Mouse (Mus musculus) heart, embryonic 11.5 days (tissue): Measurements from ENCODE around the gene Prune2. TPM values are rescaled to one million over a fixed set of nuclear protein-coding genes. Genes with fewer than 3 reads are reported as not detected.
A peak's percentile ranks its signal among the peaks of the same experiment; 100 is the strongest.
"Not testable (repeated sequence)": the region's sequence is repeated elsewhere in the genome, so short reads cannot be mapped to it uniquely, and the experiment has no call there.

Experiments
- ATAC-seq: fragments of 200-750 bp; cut with Nextera tagmentation; replicated peaks from 2 replicates; pipeline ENCODE4 v1.8.0; 2017; ENCODE audit warnings: moderate library complexity; ENCODE audit not compliant: insufficient number of reproducible peaks, low FRiP score, low TSS enrichment
- H3K27ac ChIP-seq: fragments of 300-500 bp; sonication (generic); 2 replicates; pipeline ENCODE4 v1.5.1; 2014; ENCODE audit warnings: mild to moderate bottlenecking, low read depth, low read length
- H3K27me3 ChIP-seq: fragments of 300-500 bp; sonication (generic); 2 replicates; pipeline ENCODE4 v1.6.1; 2014; ENCODE audit warnings: mild to moderate bottlenecking, low read length, mixed read lengths; ENCODE audit not compliant: control insufficient read depth, insufficient read depth
- H3K36me3 ChIP-seq: fragments of 300-500 bp; sonication (generic); 2 replicates; pipeline ENCODE4 v1.6.1; 2014; ENCODE audit warnings: mild to moderate bottlenecking, low read length, moderate library complexity, mixed read lengths; ENCODE audit not compliant: control insufficient read depth, insufficient read depth
- H3K4me1 ChIP-seq: fragments of 300-500 bp; sonication (generic); 2 replicates; pipeline ENCODE4 v1.6.1; 2014; ENCODE audit warnings: low read length; ENCODE audit not compliant: control insufficient read depth, insufficient read depth
- H3K4me2 ChIP-seq: fragments of 300-500 bp; sonication (generic); 2 replicates; pipeline ENCODE4 v1.6.1; 2014; ENCODE audit warnings: mild to moderate bottlenecking, moderate library complexity
- H3K4me3 ChIP-seq: fragments of 300-500 bp; sonication (generic); 2 replicates; pipeline ENCODE4 v1.5.1; 2014; ENCODE audit warnings: low read depth, low read length
- H3K9ac ChIP-seq: fragments of 300-500 bp; sonication (generic); 2 replicates; pipeline ENCODE4 v1.6.1; 2014; ENCODE audit warnings: mild to moderate bottlenecking, low read depth, low read length, moderate library complexity
- H3K9me3 ChIP-seq: fragments of 300-500 bp; sonication (generic); replicated peaks from 2 replicates; pipeline ENCODE4 v1.6.1; 2016; ENCODE audit warnings: low read length; ENCODE audit not compliant: control insufficient read depth
- WGBS: fragments of 180-500 bp; shearing (Covaris S2); extraction: QIAGEN DNeasy Blood & Tissue Kit; methylation state at CpG from one replicate; pipeline ENCODE4 v1.1.7; 2014; ENCODE audit not compliant: insufficient replicate concordance; 5-methylcytosine and 5-hydroxymethylcytosine counted together
- polyA plus RNA-seq: library from polyadenylated mRNA; unstranded; fragments of >200 nt; fragmentation: Nextera tagmentation; extraction: Ambion mirVana; gene quantifications from 2 replicates; pipeline ENCODE4 v1.2.1, GENCODE M21; 2014

The Prune2 gene
- polyA plus RNA-seq, 1 experiment from 2014 or later = 9.8 TPM

DNA sequence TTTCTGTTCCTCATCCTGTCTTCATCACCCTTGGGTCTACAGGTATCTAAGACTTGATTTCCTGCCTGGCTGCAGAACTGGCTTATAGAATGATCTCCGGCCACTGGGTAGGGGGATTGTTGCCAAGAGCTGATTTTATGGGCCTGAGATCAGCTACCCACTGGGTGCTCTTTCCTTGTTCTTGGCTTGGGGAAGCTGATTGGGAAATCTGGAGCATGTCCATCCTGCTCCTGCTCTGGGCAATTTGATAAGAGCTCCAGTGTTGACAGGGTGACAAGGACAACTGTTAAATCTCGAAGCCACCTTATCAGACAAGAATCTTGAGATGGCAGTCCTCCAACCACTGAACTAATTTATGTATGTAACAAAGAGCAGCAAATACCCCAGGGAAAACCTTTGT, 203.8 kb downstream of the Prune2 start:
- WGBS = 28% methylated on average over 2 of the region's 2 CpGs
- Histone ChIP-seq H3K4me1 (peaks cover 5% of the 10 kb centered on the region), H3K27ac (no peak overlapping the region), H3K36me3 (no peaks in the 10 kb centered on the region), H3K27me3 (no peaks in the 10 kb centered on the region), H3K4me2 (no peak overlapping the region), H3K4me3 (no peak overlapping the region), H3K9ac (no peak overlapping the region), H3K9me3 (no peaks in the 10 kb centered on the region)
- no peak for ATAC-seq

GRCm38 (mm10) chr19:17160231-17160630, 204.3 kb downstream of the Prune2 start:
- H3K4me3 ChIP-seq = no peak overlapping the region
- H3K4me2 ChIP-seq = no peak overlapping the region
- WGBS = 69% methylated on average over 2 of the region's 2 CpGs
- H3K27ac ChIP-seq = no peak overlapping the region
- no peak for ATAC-seq
- H3K36me3 ChIP-seq = no peaks in the 10 kb centered on the region
- peaks cover 5% of the 10 kb centered on the region for H3K4me1 ChIP-seq
- no peaks in the 10 kb centered on the region for H3K27me3 ChIP-seq
- H3K9me3 ChIP-seq = no peaks in the 10 kb centered on the region
- H3K9ac ChIP-seq = no peak overlapping the region

DNA sequence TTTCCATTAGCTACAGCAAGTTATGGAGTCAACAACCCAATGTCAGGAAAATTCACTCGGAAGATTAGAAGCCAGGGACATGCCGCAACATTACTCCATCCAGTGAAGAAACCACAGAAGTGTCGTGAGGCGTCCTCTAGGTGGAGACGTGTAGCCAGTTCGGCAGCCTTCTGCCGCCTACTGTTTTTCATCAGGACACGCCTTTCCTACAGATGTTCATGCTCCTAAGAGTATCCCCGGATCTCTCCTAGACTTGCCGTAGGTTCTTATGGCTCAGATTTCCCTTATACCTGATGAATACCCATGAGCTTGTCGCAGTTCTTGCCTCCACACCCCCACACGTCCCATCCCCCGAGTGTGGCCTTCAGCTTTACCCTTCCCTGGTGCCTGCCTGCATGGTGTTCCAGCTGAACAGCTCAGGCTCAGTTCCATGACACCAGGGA, 207.6 kb downstream of the Prune2 start:
- Histone ChIP-seq H3K9ac (no peak overlapping the region), H3K36me3 (no peaks in the 10 kb centered on the region), H3K4me2 (peak overlapping the region; percentile 34), H3K4me1 (peaks cover 5% of the 10 kb centered on the region), H3K4me3 (0 out of 2 replicates have a peak overlapping the region, but pooled peaks have one; percentile 1), H3K27me3 (no peaks in the 10 kb centered on the region), H3K9me3 (no peaks in the 10 kb centered on the region), H3K27ac (no peak overlapping the region)
- ATAC-seq = 0 out of 2 replicates have a peak, but pooled peaks have one; percentile 26
- 10% methylated on average over 13 of the region's 13 CpGs for WGBS

GRCm38 (mm10) chr19:17166288-17166687, 210.4 kb downstream of the Prune2 start:
- H3K4me1 ChIP-seq = no peaks in the 10 kb centered on the region
- no peaks in the 10 kb centered on the region for H3K36me3 ChIP-seq
- no peaks in the 10 kb centered on the region for H3K9me3 ChIP-seq
- H3K4me2 ChIP-seq = no peak overlapping the region
- H3K4me3 ChIP-seq = no peak overlapping the region
- no peaks in the 10 kb centered on the region for H3K27me3 ChIP-seq
- ATAC-seq = no peak
- H3K9ac ChIP-seq = no peak overlapping the region
- 69% methylated on average over 7 of the region's 7 CpGs for WGBS
- H3K27ac ChIP-seq = no peak overlapping the region

GRCm38 (mm10) chr19:17168186-17168585, 212.3 kb downstream of the Prune2 start:
- H3K9me3 ChIP-seq = no peaks in the 10 kb centered on the region
- no peak overlapping the region for H3K9ac ChIP-seq
- no peak for ATAC-seq
- no peaks in the 10 kb centered on the region for H3K36me3 ChIP-seq
- WGBS = 80% methylated on average over 9 of the region's 9 CpGs
- no peaks in the 10 kb centered on the region for H3K27me3 ChIP-seq
- no peak overlapping the region for H3K27ac ChIP-seq
- H3K4me3 ChIP-seq = no peak overlapping the region
- H3K4me2 ChIP-seq = no peak overlapping the region
- H3K4me1 ChIP-seq = no peaks in the 10 kb centered on the region

GRCm38 (mm10) chr19:17169746-17170145, 213.8 kb downstream of the Prune2 start:
- Histone ChIP-seq H3K9me3 (no peaks in the 10 kb centered on the region), H3K36me3 (no peaks in the 10 kb centered on the region), H3K27me3 (no peaks in the 10 kb centered on the region), H3K4me3 (no peak overlapping the region), H3K9ac (no peak overlapping the region), H3K4me2 (no peak overlapping the region), H3K4me1 (no peaks in the 10 kb centered on the region), H3K27ac (no peak overlapping the region)
- ATAC-seq = no peak
- WGBS = 75% methylated on average over 10 of the region's 10 CpGs

DNA sequence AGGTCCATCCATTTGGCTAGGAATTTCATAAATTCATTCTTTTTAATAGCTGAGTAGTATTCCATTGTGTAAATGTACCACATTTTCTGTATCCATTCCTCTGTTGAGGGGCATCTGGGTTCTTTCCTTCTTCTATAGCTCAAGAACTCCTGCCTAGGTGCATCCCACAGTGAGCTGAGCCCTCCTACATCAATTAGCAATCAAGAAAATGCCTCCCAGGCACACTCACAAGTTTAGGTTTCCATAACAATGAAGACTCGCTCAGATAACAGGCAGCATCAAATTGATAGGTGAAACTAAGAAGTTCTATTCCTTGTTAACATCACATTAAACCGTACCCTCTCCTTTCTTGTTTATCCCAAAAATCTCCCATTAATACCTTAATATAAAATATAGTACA, 218.6 kb downstream of the Prune2 start:
- not testable (repeated sequence) for H3K4me2 ChIP-seq, H3K9ac ChIP-seq, H3K4me1 ChIP-seq, H3K27me3 ChIP-seq, H3K9me3 ChIP-seq, H3K27ac ChIP-seq, H3K36me3 ChIP-seq, ATAC-seq, H3K4me3 ChIP-seq
- WGBS = 73% methylated on average over 2 of the region's 2 CpGs

GRCm38 (mm10) chr19:17180506-17180905, 224.6 kb downstream of the Prune2 start:
- H3K4me3 ChIP-seq = no peak overlapping the region
- H3K9ac ChIP-seq = no peak overlapping the region
- no peak overlapping the region for H3K27ac ChIP-seq
- no peak for ATAC-seq
- H3K4me1 ChIP-seq = no peaks in the 10 kb centered on the region
- 44% methylated on average over 4 of the region's 4 CpGs for WGBS
- no peaks in the 10 kb centered on the region for H3K27me3 ChIP-seq
- H3K4me2 ChIP-seq = no peak overlapping the region
- H3K36me3 ChIP-seq = no peaks in the 10 kb centered on the region
- H3K9me3 ChIP-seq = no peaks in the 10 kb centered on the region

DNA sequence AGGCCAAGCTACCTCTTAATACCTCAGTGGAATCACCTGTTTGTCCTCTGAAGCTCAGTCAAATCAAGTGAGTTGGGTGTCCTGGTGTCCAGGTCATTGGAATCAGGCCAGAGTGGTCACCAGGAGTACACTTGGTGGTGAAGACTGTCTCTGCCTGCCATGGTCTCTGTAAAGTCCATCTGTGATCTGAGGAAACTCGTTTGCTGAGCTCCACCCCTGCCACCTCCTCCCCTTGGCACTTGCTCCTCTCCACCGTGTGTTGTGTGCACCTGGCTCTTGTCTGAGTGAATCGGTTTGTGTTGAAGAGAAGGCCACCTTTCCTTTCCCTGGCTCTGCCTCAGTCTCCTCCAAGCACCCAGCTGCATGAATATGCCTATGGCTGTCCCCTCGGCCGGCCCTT, 238.8 kb downstream of the Prune2 start:
- WGBS = 71% methylated on average over 5 of the region's 5 CpGs

More for the DNA sequence above, 238.8 kb downstream of the Prune2 start:
- Histone ChIP-seq H3K4me3 (no peak overlapping the region), H3K36me3 (no peaks in the 10 kb centered on the region), H3K4me1 (0 out of 2 replicates have a peak, but pooled peaks cover 1% of the 10 kb centered on the region), H3K9me3 (no peaks in the 10 kb centered on the region), H3K27me3 (0 out of 2 replicates have a peak, but pooled peaks cover 8% of the 10 kb centered on the region), H3K4me2 (no peak overlapping the region), H3K9ac (no peak overlapping the region), H3K27ac (no peak overlapping the region)
- ATAC-seq = no peak
